Mouse (Mus musculus) adrenal gland, postnatal 0 days (tissue): ENCODE measurements around the gene Helq. TPM values are rescaled to one million over a fixed set of nuclear protein-coding genes. Genes with fewer than 3 reads are reported as not detected.

Source experiments
- polyA plus RNA-seq: library from polyadenylated mRNA; unstranded; fragments of >200 nt; fragmentation: Nextera tagmentation; extraction: Ambion mirVana; gene quantifications from 2 replicates; pipeline ENCODE4 v1.2.1, GENCODE M21; 2015

The Helq gene
- 5.9 and 7.0 TPM in 2 replicates for polyA plus RNA-seq

GRCm38 (mm10) chr5:100798165-100798860, at the start of gene Helq, which contains the start of gene Mrps18c:
Gene Helq, minus strand, starts transcription at chr5:100798598.
Gene Mrps18c, plus strand, starts transcription at chr5:100798627.

DNA sequence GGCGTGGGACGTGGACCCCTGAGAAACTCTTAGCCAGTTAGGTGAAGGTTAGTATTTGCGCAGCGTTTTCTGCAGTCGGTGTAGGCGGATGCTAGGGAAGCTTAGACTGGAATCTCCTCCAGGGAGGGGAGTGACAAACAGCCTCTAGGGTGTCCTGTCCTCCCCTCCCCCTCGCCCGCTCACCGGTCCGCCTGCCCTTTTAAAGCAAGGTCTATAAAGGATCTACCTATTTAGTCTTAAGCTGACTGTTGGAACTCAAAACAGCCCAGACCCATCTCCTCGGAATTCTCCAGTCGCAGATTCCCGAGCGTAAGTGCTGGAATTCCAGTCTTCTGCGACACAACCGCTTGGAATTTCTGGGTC, 47.1 kb upstream of the Helq start, which contains the start of gene Gpat3:
Gene Gpat3 (plus strand): TSS at position 229 of the 363 bp plus-strand sequence.

DNA sequence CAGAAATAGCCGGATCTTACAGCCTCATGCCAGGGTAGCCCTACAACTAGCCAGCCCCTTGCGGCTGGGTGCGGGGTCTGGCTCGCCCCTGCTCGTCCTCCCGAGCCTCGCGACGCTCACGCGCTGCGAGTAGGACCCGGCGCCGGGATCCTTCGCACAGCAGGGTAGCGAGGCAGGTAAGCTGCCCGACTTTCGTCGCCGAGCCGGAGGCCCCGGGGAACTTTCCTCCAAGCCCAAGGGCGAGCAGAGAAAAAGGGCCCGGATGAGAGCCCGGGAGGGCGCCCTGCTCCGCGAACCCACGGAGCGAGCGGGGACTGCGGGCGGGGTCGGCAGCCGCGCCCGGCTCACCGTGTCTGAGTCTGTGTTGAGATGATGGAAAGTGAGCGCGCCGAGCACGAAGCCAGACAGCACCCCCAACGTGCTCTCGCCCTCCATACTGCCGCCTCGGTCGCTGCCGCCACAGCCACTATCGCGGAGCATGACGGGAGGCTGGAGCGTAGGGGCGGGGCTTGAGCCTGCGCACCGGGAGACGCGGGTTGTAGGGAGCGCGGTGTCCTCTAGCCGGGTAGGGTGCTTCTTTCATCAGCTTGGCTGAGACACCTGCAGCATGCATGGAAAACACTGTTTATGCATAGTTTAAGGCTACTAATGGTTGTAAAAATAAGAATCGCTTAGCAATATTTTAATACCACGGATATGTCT, 22.2 kb upstream of the Helq start, which contains the start of gene Abraxas1:
Gene Abraxas1 (minus strand): TSS at position 483 of the 702 bp plus-strand sequence.

GRCm38 (mm10) chr5:100719235-100720088, 78.9 kb downstream of the Helq start, which contains the start of gene Hpse:
Gene Hpse, minus strand, starts transcription at chr5:100719716.

Other genes with a start within 250 kb of the Helq start
- gene Plac8, start 226.4 kb downstream of the Helq start, polyA plus RNA-seq = 63.3 and 143 TPM in 2 replicates
- gene Coq2, start 123.5 kb downstream of the Helq start, polyA plus RNA-seq = 67.8 and 73.6 TPM in 2 replicates
- 3.5 and 4.7 TPM in 2 replicates for gene Hpse, start 78.9 kb downstream of the Helq start, polyA plus RNA-seq
- gene Mrps18c, start within 50 bp of the Helq start, polyA plus RNA-seq = 316 and 494 TPM in 2 replicates
- gene Abraxas1, start 22.4 kb upstream of the Helq start, polyA plus RNA-seq = 17.2 and 29.2 TPM in 2 replicates
- 1.3 and 2.0 TPM in 2 replicates for gene Gpat3, start 47.1 kb upstream of the Helq start, polyA plus RNA-seq